Mouse (Mus musculus): ENCODE data around the gene Rlf. TPM values are rescaled to one million over a fixed set of nuclear protein-coding genes. Genes with fewer than 3 reads are reported as not detected.

The Rlf gene
- polyA plus RNA-seq (2012; rRNA removed), result 0.18 and 0.37 TPM in 2 replicates

DNA sequence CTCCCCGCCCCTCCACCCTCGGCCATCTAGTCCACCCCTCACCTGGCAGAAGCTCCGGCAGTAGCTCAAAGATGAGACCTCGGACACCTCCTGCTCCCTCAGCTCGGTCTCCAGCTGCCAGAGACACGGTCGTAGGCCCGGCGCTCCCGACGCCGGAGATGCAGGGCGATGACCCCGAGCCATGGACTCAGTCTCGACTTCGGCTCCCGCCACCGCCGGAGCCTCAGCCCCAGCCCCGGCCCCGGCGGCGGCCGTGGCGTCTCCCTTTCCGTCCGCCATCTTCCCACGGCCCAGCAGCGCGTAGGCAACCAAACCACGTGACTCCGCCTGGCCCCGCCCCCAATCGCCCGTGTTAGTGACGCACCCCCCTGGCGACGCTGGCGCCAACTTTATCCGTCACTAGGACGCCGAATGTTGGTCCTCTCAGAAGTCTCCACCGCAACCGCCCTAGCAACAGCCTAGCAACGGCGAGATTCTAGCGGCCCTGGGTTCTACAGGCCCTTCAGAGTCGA, at the start of gene Rlf:
Rlf (minus strand) TSS at position 292 of the 512 bp plus-strand sequence.

DNA sequence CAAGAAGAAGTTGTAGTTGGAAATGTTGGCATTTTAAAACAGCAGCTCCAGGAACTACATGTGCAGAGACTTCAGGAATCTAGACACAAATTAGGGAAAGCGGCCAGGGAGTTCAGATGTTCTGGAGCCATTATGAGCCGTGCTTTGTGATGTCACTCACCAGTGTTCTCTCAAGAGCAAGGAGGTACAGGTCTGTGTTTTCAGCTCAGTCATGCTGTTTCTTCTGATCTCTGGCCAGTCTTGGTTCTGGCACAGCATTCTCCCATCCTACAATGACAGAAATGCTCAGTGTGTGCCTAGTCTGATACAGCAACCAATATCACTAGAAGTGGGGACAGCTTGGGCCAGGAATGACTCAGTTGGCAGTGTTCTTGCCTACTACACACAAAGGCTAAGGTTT, 105.8 kb downstream of the Rlf start, which contains the start of gene Tmco2:
Tmco2 (minus strand) TSS at position 101 of the 400 bp plus-strand sequence.

DNA sequence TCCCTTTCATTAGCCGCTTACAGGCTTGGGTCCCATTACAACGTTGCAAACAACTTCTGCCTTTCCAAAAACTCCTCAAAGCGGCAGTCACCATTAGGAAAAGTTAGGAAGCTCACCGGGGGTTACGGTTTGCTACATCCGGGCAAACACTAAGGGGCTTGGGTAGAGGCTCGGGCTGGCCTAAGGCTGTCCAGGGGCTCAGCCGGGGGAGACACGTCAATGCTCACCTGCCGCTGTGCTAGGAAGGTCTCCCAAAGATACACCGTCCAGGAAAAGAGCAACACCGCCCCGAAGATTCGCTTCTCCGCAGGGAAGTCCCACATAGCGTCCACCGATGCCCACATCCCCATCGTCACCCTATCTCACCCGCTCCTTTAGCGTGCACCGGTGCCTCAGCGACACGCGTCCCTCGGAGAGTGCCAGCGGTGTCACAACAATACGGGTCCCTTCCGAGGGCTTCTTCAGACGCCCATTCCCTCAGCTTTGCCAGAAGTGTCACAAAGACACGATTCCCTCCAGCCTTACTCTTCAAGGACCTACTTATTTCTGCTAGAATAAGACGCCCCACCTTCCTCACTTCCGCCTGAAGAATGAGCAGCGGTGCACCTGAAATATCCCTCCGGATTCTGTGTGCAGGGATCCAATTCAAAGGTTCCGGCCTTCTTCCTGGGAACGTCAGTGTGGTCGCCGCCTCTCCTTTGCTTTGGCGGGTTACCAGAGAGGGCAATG, 117.1 kb downstream of the Rlf start, which contains the start of gene Zmpste24:
Zmpste24 (minus strand) TSS at position 592 of the 729 bp plus-strand sequence.

Other genes with a start within 250 kb of the Rlf start
- gene Smap2, start 197.8 kb downstream of the Rlf start, polyA plus RNA-seq (2012; rRNA removed), result 14.1 and 20.3 TPM in 2 replicates
- 0.18 and 0.42 TPM in 2 replicates for gene Col9a2, start 175.7 kb downstream of the Rlf start, polyA plus RNA-seq (2012; rRNA removed)
- gene Zmpste24, start 116.8 kb downstream of the Rlf start, polyA plus RNA-seq (2012; rRNA removed), result 7.5 and 8.4 TPM in 2 replicates
- not detected in 2 replicates for gene Tmco2, start 105.9 kb downstream of the Rlf start, polyA plus RNA-seq (2012; rRNA removed)
- gene Gm12888, start 109.8 kb upstream of the Rlf start, polyA plus RNA-seq (2012; rRNA removed), result 1.5 and 2.8 TPM in 2 replicates
- not detected in 2 replicates for gene Gm12886, start 208.0 kb upstream of the Rlf start, polyA plus RNA-seq (2012; rRNA removed)